Mouse (Mus musculus) heart, embryonic 14.5 days (tissue): Measurements from ENCODE around the gene Calr4. TPM values are rescaled to one million over a fixed set of nuclear protein-coding genes. Genes with fewer than 3 reads are reported as not detected.

Source experiments
- ATAC-seq: fragments of 200-750 bp; cut with Nextera tagmentation; 2 replicates; pipeline ENCODE4 v1.8.0; 2017; ENCODE audit warnings: low read depth, moderate TSS enrichment; ENCODE audit not compliant: insufficient number of reproducible peaks, insufficient read depth, low FRiP score
- H3K27ac ChIP-seq, 2 experiments: fragments of 200-500 bp in 1 of 2; fragments of 300-500 bp in 1 of 2; sonication (generic) in 1 of 2; replicated peaks in 1 of 2; 2 replicates each; pipeline ENCODE4 v1.5.1; 2012 to 2014; ENCODE audit warnings: low read depth in 2 of 2, low read length in 2 of 2, control low read depth in 1 of 2, mild to moderate bottlenecking in 1 of 2, mixed read lengths in 1 of 2; ENCODE audit not compliant: control insufficient read depth in 1 of 2, insufficient read depth in 1 of 2
- H3K27me3 ChIP-seq: fragments of 300-500 bp; sonication (generic); 2 replicates; pipeline ENCODE4 v1.6.1; 2014; ENCODE audit warnings: mild to moderate bottlenecking, low read length, control low read depth; ENCODE audit not compliant: control insufficient read depth, insufficient read depth
- H3K36me3 ChIP-seq: fragments of 300-500 bp; sonication (generic); 2 replicates; pipeline ENCODE4 v1.6.1; 2014; ENCODE audit warnings: mild to moderate bottlenecking, control low read depth, low read length, mixed read lengths; ENCODE audit not compliant: control insufficient read depth, insufficient read depth
- H3K4me1 ChIP-seq, 2 experiments: fragments of 200-500 bp in 1 of 2; fragments of 300-500 bp in 1 of 2; sonication (generic) in 1 of 2; 2 replicates each; pipeline ENCODE4 v1.6.1; 2012 to 2014; ENCODE audit warnings: low read length in 2 of 2, control low read depth in 1 of 2, mixed read lengths in 1 of 2; ENCODE audit not compliant: control insufficient read depth in 2 of 2, insufficient read depth in 2 of 2
- H3K4me2 ChIP-seq: fragments of 300-500 bp; sonication (generic); 2 replicates; pipeline ENCODE4 v1.6.1; 2014; ENCODE audit warnings: mild to moderate bottlenecking, low read length
- H3K4me3 ChIP-seq, 2 experiments: fragments of 200-500 bp in 1 of 2; fragments of 300-500 bp in 1 of 2; sonication (generic) in 1 of 2; 2 replicates each; pipeline ENCODE4 v1.5.1; 2012 to 2014; ENCODE audit warnings: low read length in 2 of 2, mild to moderate bottlenecking in 2 of 2, control low read depth in 1 of 2, low read depth in 1 of 2, moderate library complexity in 1 of 2; ENCODE audit not compliant: control insufficient read depth in 1 of 2, insufficient read depth in 1 of 2
- H3K9ac ChIP-seq: fragments of 300-500 bp; sonication (generic); 2 replicates; pipeline ENCODE4 v1.6.1; 2014; ENCODE audit warnings: mild to moderate bottlenecking, low read length
- H3K9me3 ChIP-seq: fragments of 300-500 bp; sonication (generic); 2 replicates; pipeline ENCODE4 v1.6.1; 2016; ENCODE audit warnings: low read length, control low read depth; ENCODE audit not compliant: control insufficient read depth
- WGBS: fragments of 180-500 bp; shearing (Covaris S2); extraction: QIAGEN DNeasy Blood & Tissue Kit; methylation state at CpG from one replicate; pipeline ENCODE4 v1.1.7; 2014; 5-methylcytosine and 5-hydroxymethylcytosine counted together
- polyA plus RNA-seq: library from polyadenylated mRNA; unstranded; fragments of >200 nt; fragmentation: Nextera tagmentation; extraction: Ambion mirVana; gene quantifications from 2 replicates; pipeline ENCODE4 v1.2.1, GENCODE M21; 2014

The Calr4 gene
- polyA plus RNA-seq, 1 experiment from 2014 or later = 0.20 TPM

DNA sequence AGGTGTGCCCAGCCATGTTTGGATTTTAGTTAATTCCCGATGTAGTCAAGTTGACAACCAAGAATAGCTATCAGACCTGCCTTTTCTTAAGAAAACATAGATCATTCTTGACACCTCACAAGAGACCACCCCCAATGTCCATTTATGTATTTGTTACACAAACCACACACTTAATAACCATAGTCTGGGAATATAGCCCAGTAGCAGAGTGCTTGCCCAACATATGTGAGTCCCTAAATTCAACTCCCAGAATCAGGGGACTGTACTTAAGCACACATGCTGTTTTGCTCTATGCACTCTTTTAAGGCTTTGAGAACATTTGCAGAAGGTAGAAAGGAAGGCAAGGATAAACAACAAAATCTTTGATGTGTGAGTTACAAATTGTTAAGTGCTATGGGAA lies 30.4 kb upstream of the Calr4 start:
- Histone ChIP-seq H3K36me3 (0 out of 2 replicates have a peak, but pooled peaks cover 5% of the 10 kb centered on the region), H3K4me2 (no peak overlapping the region), H3K4me1 (no peaks in the 10 kb centered on the region), H3K27me3 (no peaks in the 10 kb centered on the region), H3K9me3 (no peaks in the 10 kb centered on the region), H3K27ac (no peak overlapping the region), H3K9ac (no peak overlapping the region), H3K4me3 (no peak overlapping the region)
- 88% methylated on average over 1 of the region's 1 CpGs for WGBS
- no peak for ATAC-seq

DNA sequence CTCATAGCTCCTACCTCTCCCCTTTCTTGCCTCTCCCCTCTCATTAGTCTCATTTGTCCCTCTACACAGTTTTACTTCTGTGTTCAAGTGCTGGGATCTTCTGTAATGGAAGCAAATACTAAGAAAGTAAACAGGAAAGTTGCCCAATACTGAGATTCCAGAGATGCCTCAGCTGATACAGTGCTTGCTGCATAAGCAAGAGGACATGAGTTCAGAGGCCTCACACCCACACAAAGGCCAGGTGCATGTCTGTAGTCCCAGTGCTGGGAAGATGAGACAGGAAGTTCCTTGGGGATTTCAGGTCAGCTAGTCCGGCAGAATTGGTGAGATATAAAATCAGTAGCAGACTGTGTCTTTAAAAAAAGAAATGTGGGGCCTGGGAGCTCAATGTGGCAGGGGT lies 29.9 kb upstream of the Calr4 start:
- ATAC-seq = no peak
- Histone ChIP-seq H3K36me3 (0 out of 2 replicates have a peak, but pooled peaks cover under 1% of the 10 kb centered on the region), H3K27ac (no peak overlapping the region), H3K27me3 (no peaks in the 10 kb centered on the region), H3K9me3 (no peaks in the 10 kb centered on the region), H3K9ac (no peak overlapping the region), H3K4me2 (no peak overlapping the region), H3K4me3 (no peak overlapping the region), H3K4me1 (no peaks in the 10 kb centered on the region)
- 41% methylated on average over 1 of the region's 1 CpGs for WGBS

DNA sequence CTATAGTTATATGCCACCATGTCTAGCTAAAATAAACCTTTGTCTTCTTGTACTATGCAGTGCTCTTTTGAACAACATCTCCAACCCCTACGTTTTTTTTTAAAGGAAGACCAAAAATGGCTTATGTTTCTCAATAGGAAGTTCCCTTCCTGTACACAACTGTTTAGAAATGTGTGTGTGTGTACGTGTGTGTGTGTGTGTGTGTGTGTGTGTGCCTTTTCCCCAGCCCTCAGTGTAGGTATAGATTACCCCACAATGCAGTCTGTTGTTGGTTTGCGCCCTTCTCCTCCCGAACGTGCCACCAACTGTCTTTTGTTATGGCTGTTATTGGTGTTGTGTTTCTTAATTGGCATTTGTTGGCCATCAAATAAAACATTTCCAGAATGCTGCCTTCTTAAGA lies 26.8 kb upstream of the Calr4 start:
- no peaks in the 10 kb centered on the region for H3K9me3 ChIP-seq
- no peak overlapping the region for H3K9ac ChIP-seq
- 82% methylated on average over 5 of the region's 5 CpGs for WGBS
- ATAC-seq = no peak
- H3K4me1 ChIP-seq = no peaks in the 10 kb centered on the region; a peak in 1 of 4 replicates
- H3K4me2 ChIP-seq = no peak overlapping the region
- no peak overlapping the region for H3K4me3 ChIP-seq
- H3K27ac ChIP-seq = no peak overlapping the region
- H3K36me3 ChIP-seq = no peaks in the 10 kb centered on the region
- no peaks in the 10 kb centered on the region for H3K27me3 ChIP-seq

DNA sequence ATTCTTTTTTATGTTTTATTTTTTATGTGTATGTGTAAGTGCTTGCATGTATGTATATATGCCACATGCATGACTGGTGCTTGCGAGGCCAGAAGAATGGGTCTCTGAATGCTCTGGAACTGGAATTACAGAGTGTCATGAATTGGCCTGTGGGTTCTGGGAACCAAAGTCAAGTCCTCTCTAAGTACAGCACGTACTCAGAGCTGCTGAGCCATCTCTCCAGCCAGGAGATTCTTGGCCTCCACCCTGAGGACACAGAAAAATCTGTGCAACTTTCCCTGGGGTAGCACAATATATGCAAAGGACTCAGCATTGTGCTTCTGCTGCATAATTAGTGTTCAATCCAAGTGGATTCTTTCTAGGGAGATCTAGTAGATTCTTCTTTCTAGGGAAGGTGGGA lies 24.0 kb upstream of the Calr4 start:
- Histone ChIP-seq H3K9ac (no peak overlapping the region), H3K4me1 (no peaks in the 10 kb centered on the region; a peak in 1 of 4 replicates), H3K27me3 (no peaks in the 10 kb centered on the region), H3K9me3 (no peaks in the 10 kb centered on the region), H3K27ac (no peak overlapping the region), H3K36me3 (no peaks in the 10 kb centered on the region), H3K4me3 (no peak overlapping the region), H3K4me2 (no peak overlapping the region)
- ATAC-seq = no peak
- WGBS = 77% methylated on average over 2 of the region's 2 CpGs

DNA sequence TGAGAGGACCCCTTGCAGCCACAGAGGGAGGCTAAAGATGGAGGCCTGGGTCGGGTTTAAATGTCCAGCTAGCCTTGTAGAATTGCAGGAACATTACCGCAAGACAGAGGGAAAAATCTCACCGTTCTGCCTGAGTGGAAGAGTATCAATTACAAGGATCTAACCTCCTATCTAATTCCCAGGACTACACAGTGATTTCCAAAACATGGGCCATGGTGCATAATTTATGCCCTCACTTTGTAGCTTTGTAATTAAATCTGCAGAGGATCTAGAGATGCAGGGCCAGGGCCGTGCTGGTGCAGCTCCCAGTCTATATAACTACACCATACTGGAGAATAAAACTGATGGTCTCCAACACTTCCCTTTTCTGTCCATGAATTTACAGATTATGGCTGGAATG lies 23.4 kb upstream of the Calr4 start:
- Histone ChIP-seq H3K9ac (no peak overlapping the region), H3K4me3 (no peak overlapping the region), H3K4me2 (no peak overlapping the region), H3K27me3 (no peaks in the 10 kb centered on the region), H3K36me3 (no peaks in the 10 kb centered on the region), H3K4me1 (no peaks in the 10 kb centered on the region; a peak in 1 of 4 replicates), H3K27ac (no peak overlapping the region), H3K9me3 (no peaks in the 10 kb centered on the region)
- no peak for ATAC-seq
- 82% methylated on average over 4 of the region's 4 CpGs for WGBS

DNA sequence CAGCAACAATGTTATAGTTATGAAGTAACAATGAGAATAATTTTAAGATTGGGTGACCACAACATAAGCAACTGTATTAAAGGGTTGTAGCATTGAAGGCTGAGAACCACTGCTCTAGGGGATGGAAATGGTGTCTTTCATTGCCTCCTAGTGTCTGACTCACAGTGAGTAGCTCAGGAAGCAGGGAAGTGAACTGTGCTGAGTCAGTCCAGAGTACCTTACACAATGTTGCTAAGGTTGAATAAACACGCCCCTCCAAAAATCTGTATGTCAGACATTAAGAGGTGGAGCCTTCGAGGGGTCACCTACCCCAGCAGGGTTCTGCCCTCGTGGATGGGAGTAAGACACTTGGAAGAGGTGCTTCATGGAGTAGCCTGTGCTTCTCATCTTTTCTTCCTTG lies 20.3 kb upstream of the Calr4 start:
- H3K36me3 ChIP-seq = no peaks in the 10 kb centered on the region
- no peaks in the 10 kb centered on the region for H3K9me3 ChIP-seq
- no peak overlapping the region for H3K4me2 ChIP-seq
- no peak overlapping the region for H3K27ac ChIP-seq
- no peak overlapping the region for H3K9ac ChIP-seq
- no peaks in the 10 kb centered on the region for H3K27me3 ChIP-seq
- ATAC-seq = no peak
- H3K4me3 ChIP-seq = no peak overlapping the region
- no peaks in the 10 kb centered on the region; a peak in 1 of 4 replicates for H3K4me1 ChIP-seq
- WGBS = 65% methylated on average over 3 of the region's 3 CpGs

DNA sequence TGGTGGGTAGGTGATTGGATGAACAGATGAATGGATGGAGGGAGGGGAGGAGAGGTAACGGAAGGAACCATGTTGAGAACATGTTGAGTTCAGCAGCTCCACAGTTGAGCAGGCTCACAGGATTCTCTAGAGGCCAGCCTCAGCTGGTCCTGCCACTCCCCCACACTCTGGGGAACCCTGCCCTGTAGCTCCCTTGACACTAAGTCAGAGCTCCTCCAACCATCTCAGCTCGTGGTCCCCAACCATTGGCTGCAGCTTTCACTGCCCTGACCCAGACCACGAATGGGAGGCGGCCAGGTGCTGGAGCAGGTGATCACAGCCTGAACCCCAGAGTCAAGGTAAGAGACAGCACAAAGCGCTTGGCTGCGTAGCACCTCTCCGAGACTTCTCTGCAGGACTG lies 16.3 kb upstream of the Calr4 start:
- Histone ChIP-seq H3K36me3 (no peaks in the 10 kb centered on the region), H3K27ac (no peak overlapping the region), H3K9me3 (no peaks in the 10 kb centered on the region), H3K9ac (no peak overlapping the region), H3K4me1 (peaks cover 0 to 5% of the 10 kb centered on the region in 2 experiments; a peak in 1 of 4 replicates), H3K4me2 (no peak overlapping the region), H3K27me3 (no peaks in the 10 kb centered on the region), H3K4me3 (no peak overlapping the region)
- ATAC-seq = no peak
- 68% methylated on average over 7 of the region's 7 CpGs for WGBS

DNA sequence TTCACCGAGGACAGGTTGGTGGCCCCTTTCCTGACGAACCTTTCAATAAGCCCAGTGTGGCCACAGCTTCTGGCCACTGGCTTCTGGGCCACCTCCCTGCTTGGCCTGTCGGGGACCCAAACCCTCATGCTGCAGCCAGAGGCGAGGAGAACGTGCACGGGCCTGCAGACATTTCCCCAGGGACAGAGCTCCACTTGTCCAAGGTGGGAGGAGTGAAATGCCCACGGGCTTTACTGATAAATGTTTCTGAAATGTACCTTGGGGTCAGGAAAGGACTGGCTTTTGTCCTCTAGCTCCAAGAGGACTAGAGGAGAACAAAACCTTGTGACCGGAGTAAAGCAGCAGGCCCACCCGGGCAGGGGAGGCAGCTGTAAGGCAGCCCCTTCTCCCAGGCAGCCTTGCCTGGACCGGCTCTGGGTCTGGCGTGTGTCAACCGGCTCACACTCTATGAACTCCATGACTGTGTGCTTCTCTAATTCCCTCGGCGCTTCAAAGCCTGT lies 13.8 kb upstream of the Calr4 start:
- no peaks in the 10 kb centered on the region for H3K36me3 ChIP-seq
- no peak overlapping the region for H3K4me3 ChIP-seq
- peaks cover 3 to 13% of the 10 kb centered on the region in 2 experiments for H3K4me1 ChIP-seq
- ATAC-seq = no peak
- H3K9me3 ChIP-seq = no peaks in the 10 kb centered on the region
- WGBS = 55% methylated on average over 14 of the region's 14 CpGs
- H3K4me2 ChIP-seq = no peak overlapping the region
- H3K27me3 ChIP-seq = no peaks in the 10 kb centered on the region
- no peak overlapping the region for H3K9ac ChIP-seq
- no peak overlapping the region for H3K27ac ChIP-seq
